Comparison of ENCODE assay signal across 9 mouse cellular contexts in genomic region chr15:97785731-97786411, GRCm38 (mm10). TPM values are rescaled to one million over a fixed set of nuclear protein-coding genes. Genes with fewer than 3 reads are reported as not detected.
A peak's percentile ranks its signal among the peaks of the same experiment; 100 is the strongest.
DNase-seq lines count a peak whose midpoint lies in the region; ATAC-seq and TF ChIP-seq lines count a peak whose summit lies in the region.
"Had no signal": no experiment of that assay in that cellular context is flagged by ENCODE, and none has a peak within 500 bp of the region (broad histone marks: within the 10 kb centered on the region; RNA-seq: fewer than 3 reads in every experiment).

No protein-coding gene starts in this region.

- peak overlapping the region; percentile 25 for H3K4me3 ChIP-seq in cerebellum, adult 2 months (replicated peaks; ENCODE audit: insufficient read depth, low read depth, low read length)
- H3K4me3 ChIP-seq: neural tube, embryonic 12.5 days had no signal

- TF ChIP-seq POLR2A in cerebellum, adult 2 months (IDR thresholded peaks at IDR 0.05; ENCODE audit: borderline replicate concordance, insufficient read depth, low read length) = no peak; the same call in 1 of the 2 replicates

- H3K4me1 ChIP-seq in cerebellum, adult 2 months (ENCODE audit: control insufficient read depth, insufficient read depth, low read length) = peaks cover 40% of the 10 kb centered on the region

- peak overlapping the region; percentile 18 for H3K27ac ChIP-seq in cerebellum, adult 2 months (ENCODE audit: insufficient read depth, low read length)
- H3K27ac ChIP-seq: neural tube, embryonic 12.5 days had no signal

- DNase-seq in cerebellum, adult 2 months = peak; percentile 47 to 61
- DNase-seq in cerebellum, postnatal 14 days = no peak
- peak; percentile 58 for DNase-seq in right cerebral cortex, adult 18-20 months
- DNase-seq in right cerebral cortex, postnatal 10 days (ENCODE audit: low spot score in 2 of 2) = no peak
- peak; percentile 42 to 45 for DNase-seq in heart, postnatal 36 days
- DNase-seq in ovary, adult 18-20 months (ENCODE audit: low spot score) = no peak
- no peak for DNase-seq in urinary bladder, postnatal 4 days (ENCODE audit: low spot score in 2 of 2)

- TF ChIP-seq CTCF in cerebellum, adult 2 months (IDR thresholded peaks at IDR 0.05; ENCODE audit: borderline replicate concordance, insufficient read depth, low read depth, low read length) = 0 out of 2 replicates have a peak, but pooled peaks have one; percentile 13

- ATAC-seq in megakaryocyte-erythroid progenitor cell, adult 5-6 weeks (replicated peaks; ENCODE audit: low FRiP score, low TSS enrichment, poor library complexity, severe bottlenecking) = peak; percentile 74

- H3K27me3 ChIP-seq in cerebellum, adult 2 months (ENCODE audit: control insufficient read depth, insufficient read depth, low read length) = no peaks in the 10 kb centered on the region

- intact Hi-C loops in heart, postnatal 36 days (cut with DNase I) = no loop called here

- WGBS in cerebellum, adult 2 months = 51% methylated on average over 9 of the region's 9 CpGs

RNA-seq across cellular contexts. Expression of gene Slc48a1, which starts 7.6 kb away (rescaled TPM):
- polyA plus RNA-seq in cerebellum, adult 2 months (2012; rRNA removed) = 129 and 133 TPM in 2 replicates
- total RNA-seq in heart, postnatal 36 days (2021) = 10 to 100 TPM; 73.3 to 84.1 TPM
- 91.5 and 112 TPM in 2 replicates for total RNA-seq in megakaryocyte-erythroid progenitor cell, adult 5-6 weeks (2014; fragmentation: Nextera tagmentation)
- 53.7 and 72.6 TPM in 2 replicates for total RNA-seq in megakaryocyte-erythroid progenitor cell, adult 5-6 weeks (2017)

RNA-seq across cellular contexts. Expression of gene Rapgef3, which starts 18.1 kb away (rescaled TPM):
- polyA plus RNA-seq in cerebellum, adult 2 months (2012; rRNA removed) = 35.0 and 36.5 TPM in 2 replicates
- total RNA-seq in heart, postnatal 36 days (2021) = 10 to 100 TPM; 25.4 to 27.4 TPM
- total RNA-seq in megakaryocyte-erythroid progenitor cell, adult 5-6 weeks (2014; fragmentation: Nextera tagmentation) = 12.0 and 13.1 TPM in 2 replicates
- 6.8 and 8.2 TPM in 2 replicates for total RNA-seq in megakaryocyte-erythroid progenitor cell, adult 5-6 weeks (2017)

RNA-seq across cellular contexts. Expression of gene Endou, which starts 54.7 kb away (rescaled TPM):
- polyA plus RNA-seq in cerebellum, adult 2 months (2012; rRNA removed) = 1.7 and 1.8 TPM in 2 replicates
- 1 to 10 TPM; 1.3 to 2.2 TPM for total RNA-seq in heart, postnatal 36 days (2021)
- total RNA-seq in megakaryocyte-erythroid progenitor cell, adult 5-6 weeks (2014; fragmentation: Nextera tagmentation) = 0.87 TPM in 1 of 2 replicates, not detected in the other
- total RNA-seq in megakaryocyte-erythroid progenitor cell, adult 5-6 weeks (2017) = not detected in 2 replicates

RNA-seq across cellular contexts. Expression of gene Hdac7, which starts 58.4 kb away (rescaled TPM):
- 38.3 and 40.9 TPM in 2 replicates for polyA plus RNA-seq in cerebellum, adult 2 months (2012; rRNA removed)
- 10 to 100 TPM; 26.9 to 37.1 TPM for total RNA-seq in heart, postnatal 36 days (2021)
- total RNA-seq in megakaryocyte-erythroid progenitor cell, adult 5-6 weeks (2014; fragmentation: Nextera tagmentation) = 129 and 194 TPM in 2 replicates
- 24.8 and 35.6 TPM in 2 replicates for total RNA-seq in megakaryocyte-erythroid progenitor cell, adult 5-6 weeks (2017)

Comparison
In these comparisons a context has a peak if more than half of its experiments do, and no peak if none do; other contexts are left out.
1. DNase-seq: peak in cerebellum, adult 2 months (2 of 2), right cerebral cortex, adult 18-20 months (single experiment) and heart, postnatal 36 days (2 of 2); none in cerebellum, postnatal 14 days (0 of 2), right cerebral cortex, postnatal 10 days (0 of 2), ovary, adult 18-20 months (single experiment) and urinary bladder, postnatal 4 days (0 of 2).